Mouse (Mus musculus) spleen, adult 2 months (tissue): Measurements from ENCODE around the gene Sez6l2.

ENCODE experiments used
- CTCF ChIP-seq: fragments of 200-500 bp; IDR thresholded peaks from 2 replicates; pipeline ENCODE4 v1.5.1; 2011; ENCODE audit warnings: mild to moderate bottlenecking, inconsistent platforms; ENCODE audit not compliant: insufficient read depth, insufficient read length, insufficient replicate concordance; ENCODE audit errors: extremely low read depth
- POLR2A ChIP-seq: fragments of 200-500 bp; IDR thresholded peaks from 2 replicates; pipeline ENCODE4 v1.6.1; 2011; ENCODE audit warnings: low read depth, low read length, inconsistent platforms

- TF ChIP-seq POLR2A (no peak), CTCF (no peak)
Measured at GRCm38 (mm10) chr7:126948626-126949025, 1.7 kb upstream of the Sez6l2 start.
